Mouse (Mus musculus): ENCODE results near the gene Atmin. TPM values are rescaled to one million over a fixed set of nuclear protein-coding genes. Genes with fewer than 3 reads are reported as not detected.

Atmin gene
- polyA plus RNA-seq (2017; shearing (Covaris generic)), result 16.5 TPM

DNA sequence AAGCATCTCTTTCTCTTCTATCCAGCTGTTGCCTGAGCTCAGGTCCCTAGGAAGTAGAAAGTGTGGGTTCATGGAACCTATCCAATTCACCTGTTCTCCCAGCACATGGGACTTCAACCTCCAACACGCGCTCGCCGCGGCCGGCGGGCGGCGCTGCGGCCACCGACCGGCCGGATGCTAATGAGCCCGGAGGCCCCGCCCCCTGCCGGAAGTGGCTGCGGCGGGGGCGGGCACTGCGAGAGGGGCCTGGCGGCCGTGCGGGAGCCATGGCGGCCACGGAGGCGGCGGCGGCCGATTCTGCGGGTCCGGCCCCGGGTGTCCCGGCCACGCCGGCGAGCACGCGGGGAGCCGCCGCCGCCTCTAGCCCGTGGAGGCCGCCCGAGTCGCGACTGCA is at the start of gene Atmin:
TSS of gene Atmin (plus strand) at position 233 of the 394 bp plus-strand sequence.

GRCm38 (mm10) chr8:116921337-116922059 is 21.7 kb upstream of the Atmin start, which contains the start of the genes Cmc2 and Cenpn:
Gene Cmc2 (minus strand): TSS chr8:116921455.
Gene Cenpn (plus strand): TSS chr8:116921730.

GRCm38 (mm10) chr8:116978631-116979256 is 35.6 kb downstream of the Atmin start, which contains the start of gene 1700030J22Rik:
Gene 1700030J22Rik (minus strand): TSS chr8:116978959.

DNA sequence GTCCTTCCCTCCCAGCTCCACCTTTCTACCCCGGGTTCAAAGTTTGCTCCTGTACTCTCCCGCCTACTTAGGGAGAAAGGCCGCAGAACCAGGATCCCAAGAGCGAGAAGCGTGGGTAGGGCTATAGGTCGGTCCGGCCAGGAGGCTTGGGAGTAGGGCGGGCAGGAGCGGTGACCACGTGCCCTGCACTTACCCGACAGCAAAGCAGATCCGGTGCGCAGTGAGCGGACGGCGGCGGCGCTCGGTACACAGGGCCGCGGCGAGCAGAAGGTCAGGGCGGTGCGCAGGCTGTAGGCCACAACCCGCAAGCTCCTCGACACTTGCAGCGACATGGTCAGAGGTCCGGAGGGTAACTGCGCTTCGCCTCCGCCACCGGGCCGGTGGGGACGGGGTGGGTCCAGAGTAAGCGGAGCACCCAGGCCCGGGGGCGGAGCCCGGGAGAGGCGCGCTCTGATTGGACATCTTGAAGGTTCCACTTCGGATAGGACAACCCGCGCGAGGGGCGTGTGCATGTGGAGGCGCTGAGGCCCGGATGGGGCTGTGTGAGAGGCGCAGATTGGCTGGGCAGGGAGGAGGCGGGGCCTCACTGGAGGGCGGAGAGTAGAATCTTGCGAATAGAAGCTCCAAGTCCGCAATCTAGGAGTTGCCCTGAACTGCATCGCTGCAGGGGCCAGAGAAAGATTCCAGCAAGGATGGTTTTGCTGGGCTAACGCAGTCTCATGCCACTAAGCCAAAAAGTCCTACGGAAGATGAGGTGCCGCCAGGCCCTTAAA is 50.1 kb downstream of the Atmin start, which contains the start of gene Gcsh:
TSS of gene Gcsh (minus strand) at position 443 of the 773 bp plus-strand sequence.

Other genes with a start within 250 kb of the Atmin start
- gene Cdyl2, start 210.4 kb upstream of the Atmin start, polyA plus RNA-seq (2017; shearing (Covaris generic)), result 34.1 TPM
- gene Cmc2, start 21.9 kb upstream of the Atmin start, polyA plus RNA-seq (2017; shearing (Covaris generic)), result 26.9 TPM
- gene Cenpn, start 21.7 kb upstream of the Atmin start, polyA plus RNA-seq (2017; shearing (Covaris generic)), result 1.5 TPM
- gene 1700030J22Rik, start 35.6 kb downstream of the Atmin start, polyA plus RNA-seq (2017; shearing (Covaris generic)), result 0.34 TPM
- gene Gcsh, start 50.1 kb downstream of the Atmin start, polyA plus RNA-seq (2017; shearing (Covaris generic)), result 7.2 TPM
- gene Pkd1l2, start 139.1 kb downstream of the Atmin start, polyA plus RNA-seq (2017; shearing (Covaris generic)), result 0.41 TPM
- gene Bco1, start 152.5 kb downstream of the Atmin start, polyA plus RNA-seq (2017; shearing (Covaris generic)), result not detected
- 2.9 TPM for gene Gan, start 214.7 kb downstream of the Atmin start, polyA plus RNA-seq (2017; shearing (Covaris generic))

Measured in effector memory CD4-positive, alpha-beta T cell, adult 5 months (primary cell).